Mouse (Mus musculus): ENCODE measurements around the gene Ttc19. TPM values are rescaled to one million over a fixed set of nuclear protein-coding genes. Genes with fewer than 3 reads are reported as not detected.

Gene Ttc19
- polyA plus RNA-seq, 1 experiment from 2014 or later: 3.1 TPM

GRCm38 (mm10) chr11:62285020-62285419 lies 3.7 kb downstream of the Ttc19 start:
- Histone ChIP-seq H3K36me3 (replicated peaks) (peaks cover 14% of the 10 kb centered on the region), H3K27me3 (no peaks in the 10 kb centered on the region), H3K4me1 (replicated peaks) (peaks cover 18% of the 10 kb centered on the region), H3K4me2 (no peak overlapping the region), H3K27ac (replicated peaks) (no peak overlapping the region), H3K9ac (no peak overlapping the region), H3K4me3 (replicated peaks) (no peak overlapping the region), H3K9me3 (replicated peaks) (no peaks in the 10 kb centered on the region)
- no peak for ATAC-seq (ENCODE audit: insufficient read depth)
- WGBS (ENCODE audit: insufficient replicate concordance): 63% methylated on average over 8 of the region's 8 CpGs

- Histone ChIP-seq H3K27me3 (no peaks in the 10 kb centered on the region), H3K27ac (replicated peaks) (no peak overlapping the region), H3K4me2 (no peak overlapping the region), H3K9me3 (replicated peaks) (no peaks in the 10 kb centered on the region), H3K9ac (no peak overlapping the region), H3K4me3 (replicated peaks) (no peak overlapping the region), H3K36me3 (replicated peaks) (peaks cover 14% of the 10 kb centered on the region), H3K4me1 (replicated peaks) (no peaks in the 10 kb centered on the region)
- WGBS (ENCODE audit: insufficient replicate concordance): 79% methylated on average over 1 of the region's 1 CpGs
- no peak for ATAC-seq (ENCODE audit: insufficient read depth)
Observed at GRCm38 (mm10) chr11:62287700-62288099, 6.4 kb downstream of the Ttc19 start.

- H3K9ac ChIP-seq: no peak overlapping the region
- no peaks in the 10 kb centered on the region for H3K4me1 ChIP-seq (replicated peaks)
- no peaks in the 10 kb centered on the region for H3K27me3 ChIP-seq
- no peak overlapping the region for H3K27ac ChIP-seq (replicated peaks)
- H3K9me3 ChIP-seq (replicated peaks): no peaks in the 10 kb centered on the region
- no peak overlapping the region for H3K4me2 ChIP-seq
- 85% methylated on average over 2 of the region's 2 CpGs for WGBS (ENCODE audit: insufficient replicate concordance)
- H3K36me3 ChIP-seq (replicated peaks): 0 out of 2 replicates have a peak, but pooled peaks cover 5% of the 10 kb centered on the region
- no peak overlapping the region for H3K4me3 ChIP-seq (replicated peaks)
- ATAC-seq (ENCODE audit: insufficient read depth): no peak
Observed at GRCm38 (mm10) chr11:62294121-62294520, 12.8 kb downstream of the Ttc19 start.

GRCm38 (mm10) chr11:62298883-62299282 lies 17.6 kb downstream of the Ttc19 start:
- Histone ChIP-seq H3K4me1 (replicated peaks) (no peaks in the 10 kb centered on the region), H3K4me2 (no peak overlapping the region), H3K27ac (replicated peaks) (no peak overlapping the region), H3K4me3 (replicated peaks) (no peak overlapping the region), H3K9me3 (replicated peaks) (no peaks in the 10 kb centered on the region), H3K36me3 (replicated peaks) (0 out of 2 replicates have a peak, but pooled peaks cover 11% of the 10 kb centered on the region), H3K9ac (no peak overlapping the region), H3K27me3 (no peaks in the 10 kb centered on the region)
- 73% methylated on average over 6 of the region's 6 CpGs for WGBS (ENCODE audit: insufficient replicate concordance)
- ATAC-seq (ENCODE audit: insufficient read depth): no peak

GRCm38 (mm10) chr11:62305866-62306265 lies 24.6 kb downstream of the Ttc19 start:
- 88% methylated on average over 2 of the region's 2 CpGs for WGBS (ENCODE audit: insufficient replicate concordance)
- Histone ChIP-seq H3K4me2 (no peak overlapping the region), H3K36me3 (replicated peaks) (peaks cover 8% of the 10 kb centered on the region; the same call in 1 of the 2 replicates), H3K9me3 (replicated peaks) (no peaks in the 10 kb centered on the region), H3K4me3 (replicated peaks) (no peak overlapping the region), H3K4me1 (replicated peaks) (no peaks in the 10 kb centered on the region), H3K27ac (replicated peaks) (no peak overlapping the region), H3K9ac (no peak overlapping the region), H3K27me3 (no peaks in the 10 kb centered on the region)
- ATAC-seq (ENCODE audit: insufficient read depth): no peak

GRCm38 (mm10) chr11:62309296-62309695 lies 28.0 kb downstream of the Ttc19 start:
- no peak for ATAC-seq (ENCODE audit: insufficient read depth)
- Histone ChIP-seq H3K4me1 (replicated peaks) (no peaks in the 10 kb centered on the region), H3K4me2 (no peak overlapping the region), H3K27ac (replicated peaks) (no peak overlapping the region), H3K27me3 (no peaks in the 10 kb centered on the region), H3K36me3 (replicated peaks) (peaks cover 25% of the 10 kb centered on the region), H3K4me3 (replicated peaks) (no peak overlapping the region), H3K9ac (no peak overlapping the region), H3K9me3 (replicated peaks) (no peaks in the 10 kb centered on the region)
- WGBS (ENCODE audit: insufficient replicate concordance): 80% methylated on average over 2 of the region's 2 CpGs

GRCm38 (mm10) chr11:62314984-62315383 lies 33.7 kb downstream of the Ttc19 start:
- H3K9ac ChIP-seq: no peak overlapping the region
- no peaks in the 10 kb centered on the region for H3K27me3 ChIP-seq
- 90% methylated on average over 5 of the region's 5 CpGs for WGBS (ENCODE audit: insufficient replicate concordance)
- no peaks in the 10 kb centered on the region for H3K9me3 ChIP-seq (replicated peaks)
- peaks cover 74% of the 10 kb centered on the region for H3K36me3 ChIP-seq (replicated peaks)
- H3K4me2 ChIP-seq: no peak overlapping the region
- ATAC-seq (ENCODE audit: insufficient read depth): no peak
- no peak overlapping the region for H3K4me3 ChIP-seq (replicated peaks)
- H3K27ac ChIP-seq (replicated peaks): no peak overlapping the region
- H3K4me1 ChIP-seq (replicated peaks): no peaks in the 10 kb centered on the region

GRCm38 (mm10) chr11:62317746-62318145 lies 36.5 kb downstream of the Ttc19 start:
- Histone ChIP-seq H3K27me3 (no peaks in the 10 kb centered on the region), H3K4me2 (no peak overlapping the region), H3K9me3 (replicated peaks) (no peaks in the 10 kb centered on the region), H3K4me1 (replicated peaks) (no peaks in the 10 kb centered on the region), H3K27ac (replicated peaks) (no peak overlapping the region), H3K9ac (no peak overlapping the region), H3K4me3 (replicated peaks) (no peak overlapping the region), H3K36me3 (replicated peaks) (peaks cover 94% of the 10 kb centered on the region)
- 84% methylated on average over 11 of the region's 11 CpGs for WGBS (ENCODE audit: insufficient replicate concordance)
- ATAC-seq (ENCODE audit: insufficient read depth): no peak

- no peak for ATAC-seq (ENCODE audit: insufficient read depth)
- Histone ChIP-seq H3K27me3 (no peaks in the 10 kb centered on the region), H3K36me3 (replicated peaks) (peaks cover 92% of the 10 kb centered on the region), H3K4me1 (replicated peaks) (no peaks in the 10 kb centered on the region), H3K9ac (no peak overlapping the region), H3K4me3 (replicated peaks) (no peak overlapping the region), H3K4me2 (no peak overlapping the region), H3K9me3 (replicated peaks) (no peaks in the 10 kb centered on the region), H3K27ac (replicated peaks) (no peak overlapping the region)
- WGBS (ENCODE audit: insufficient replicate concordance): 71% methylated on average over 3 of the region's 3 CpGs
Observed at GRCm38 (mm10) chr11:62320097-62320496, 38.8 kb downstream of the Ttc19 start.

GRCm38 (mm10) chr11:62323659-62324058 lies 42.4 kb downstream of the Ttc19 start:
- H3K27ac ChIP-seq (replicated peaks): no peak overlapping the region
- no peak overlapping the region for H3K4me3 ChIP-seq (replicated peaks)
- ATAC-seq (ENCODE audit: insufficient read depth): no peak
- WGBS (ENCODE audit: insufficient replicate concordance): 66% methylated on average over 3 of the region's 3 CpGs
- H3K36me3 ChIP-seq (replicated peaks): peaks cover 92% of the 10 kb centered on the region
- no peaks in the 10 kb centered on the region for H3K9me3 ChIP-seq (replicated peaks)
- H3K4me2 ChIP-seq: no peak overlapping the region
- H3K4me1 ChIP-seq (replicated peaks): no peaks in the 10 kb centered on the region
- H3K27me3 ChIP-seq: no peaks in the 10 kb centered on the region
- H3K9ac ChIP-seq: no peak overlapping the region

- ATAC-seq (ENCODE audit: insufficient read depth): no peak
- WGBS (ENCODE audit: insufficient replicate concordance): 86% methylated on average over 5 of the region's 5 CpGs
- no peak overlapping the region for H3K4me2 ChIP-seq
- peaks cover 92% of the 10 kb centered on the region for H3K36me3 ChIP-seq (replicated peaks)
- no peak overlapping the region for H3K4me3 ChIP-seq (replicated peaks)
- H3K4me1 ChIP-seq (replicated peaks): no peaks in the 10 kb centered on the region
- H3K9me3 ChIP-seq (replicated peaks): no peaks in the 10 kb centered on the region
- no peaks in the 10 kb centered on the region for H3K27me3 ChIP-seq
- no peak overlapping the region for H3K9ac ChIP-seq
- no peak overlapping the region for H3K27ac ChIP-seq (replicated peaks)
Observed at GRCm38 (mm10) chr11:62331141-62331540, 49.9 kb downstream of the Ttc19 start.

GRCm38 (mm10) chr11:62332228-62332627 lies 51.0 kb downstream of the Ttc19 start:
- no peaks in the 10 kb centered on the region for H3K4me1 ChIP-seq (replicated peaks)
- H3K27ac ChIP-seq (replicated peaks): no peak overlapping the region
- H3K36me3 ChIP-seq (replicated peaks): peaks cover 91% of the 10 kb centered on the region
- no peaks in the 10 kb centered on the region for H3K27me3 ChIP-seq
- H3K9me3 ChIP-seq (replicated peaks): no peaks in the 10 kb centered on the region
- no peak for ATAC-seq (ENCODE audit: insufficient read depth)
- WGBS (ENCODE audit: insufficient replicate concordance): 82% methylated on average over 4 of the region's 4 CpGs
- no peak overlapping the region for H3K9ac ChIP-seq
- H3K4me3 ChIP-seq (replicated peaks): no peak overlapping the region
- H3K4me2 ChIP-seq: no peak overlapping the region

All from liver, embryonic 15.5 days (tissue).